Mouse (Mus musculus): ENCODE measurements around the gene Mecom.

- TF ChIP-seq POLR2A (IDR thresholded peaks at IDR 0.05; ENCODE audit: insufficient read length, low read depth) = no peak
- TF ChIP-seq USF1 (IDR thresholded peaks at IDR 0.05; ENCODE audit: low read depth) = no peak
- no peak for TF ChIP-seq MAX (IDR thresholded peaks at IDR 0.05; ENCODE audit: low read depth)
- TF ChIP-seq CEBPB (IDR thresholded peaks at IDR 0.05; ENCODE audit: insufficient read depth, poor library complexity, severe bottlenecking) = no peak
- TF ChIP-seq MYOD1 (IDR thresholded peaks at IDR 0.05; ENCODE audit: control insufficient read depth in 1 of 3, insufficient read length in 2 of 3, low read depth in 2 of 3) = no peak
- no peak for TF ChIP-seq E2F4 (IDR thresholded peaks at IDR 0.05; ENCODE audit: insufficient read depth)
- no peak for TF ChIP-seq TCF12 (IDR thresholded peaks at IDR 0.05; ENCODE audit: insufficient read depth, poor library complexity, severe bottlenecking)
- no peak for TF ChIP-seq TCF3 (IDR thresholded peaks at IDR 0.05; ENCODE audit: insufficient read length, low read depth)
- TF ChIP-seq SRF (IDR thresholded peaks at IDR 0.05; ENCODE audit: control insufficient read depth, insufficient read length, low read depth) = no peak
- TF ChIP-seq REST (IDR thresholded peaks at IDR 0.05; ENCODE audit: insufficient read depth, insufficient read length) = no peak
- TF ChIP-seq MYOG (IDR thresholded peaks at IDR 0.05; ENCODE audit: control insufficient read depth in 1 of 3, insufficient read depth in 1 of 3, insufficient read length in 2 of 3, low read depth in 2 of 3) = no peak
- TF ChIP-seq POLR2AphosphoS2 (IDR thresholded peaks at IDR 0.05; ENCODE audit: insufficient read length, low read depth) = no peak
These were observed 536.9 kb downstream of the Mecom start for GRCm38 (mm10) chr3:30010889-30011288.
